Mouse (Mus musculus) left cerebral cortex, adult 11 months (tissue): ENCODE measurements around the gene Slc16a5.

ENCODE experiments used
- DNase-seq: peaks from one replicate; pipeline ENCODE4 v3.0.0; 2022; ENCODE audit warnings: low spot score

The Slc16a5 gene

DNA sequence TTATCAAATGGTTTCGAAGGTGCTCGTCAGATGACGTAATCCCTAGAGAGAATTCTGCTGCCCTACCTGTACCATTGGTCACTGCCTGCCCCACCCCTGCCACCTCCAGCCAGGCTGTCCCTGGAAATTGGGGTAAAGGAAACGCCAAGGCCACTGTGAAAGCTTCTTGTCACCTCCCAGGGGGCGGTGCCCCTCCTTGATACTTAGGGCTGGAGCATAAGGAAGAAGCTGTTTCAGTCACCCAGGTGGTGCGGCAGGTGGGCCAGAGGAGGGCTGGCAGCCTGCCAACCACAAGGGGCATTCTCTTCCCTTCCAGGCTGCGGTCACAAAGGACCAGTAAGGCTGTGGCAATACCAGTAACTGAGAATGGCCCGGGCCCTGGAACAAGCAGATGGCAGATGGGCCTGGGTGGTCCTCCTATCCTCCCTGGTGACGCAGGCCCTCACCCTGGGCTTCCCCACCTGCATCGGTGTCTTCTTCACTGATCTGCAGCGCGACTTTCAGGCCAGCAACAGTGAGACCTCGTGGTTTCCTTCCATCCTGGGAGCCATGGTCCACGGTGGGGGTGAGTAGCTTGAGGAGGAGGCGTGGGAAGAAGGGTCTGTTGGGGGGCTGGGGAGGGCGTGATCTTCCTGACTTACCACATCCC, at the start of gene Slc16a5:
Gene Slc16a5 (plus strand): TSS at position 232 of the 649 bp plus-strand sequence.
- DNase-seq, result no peak

DNA sequence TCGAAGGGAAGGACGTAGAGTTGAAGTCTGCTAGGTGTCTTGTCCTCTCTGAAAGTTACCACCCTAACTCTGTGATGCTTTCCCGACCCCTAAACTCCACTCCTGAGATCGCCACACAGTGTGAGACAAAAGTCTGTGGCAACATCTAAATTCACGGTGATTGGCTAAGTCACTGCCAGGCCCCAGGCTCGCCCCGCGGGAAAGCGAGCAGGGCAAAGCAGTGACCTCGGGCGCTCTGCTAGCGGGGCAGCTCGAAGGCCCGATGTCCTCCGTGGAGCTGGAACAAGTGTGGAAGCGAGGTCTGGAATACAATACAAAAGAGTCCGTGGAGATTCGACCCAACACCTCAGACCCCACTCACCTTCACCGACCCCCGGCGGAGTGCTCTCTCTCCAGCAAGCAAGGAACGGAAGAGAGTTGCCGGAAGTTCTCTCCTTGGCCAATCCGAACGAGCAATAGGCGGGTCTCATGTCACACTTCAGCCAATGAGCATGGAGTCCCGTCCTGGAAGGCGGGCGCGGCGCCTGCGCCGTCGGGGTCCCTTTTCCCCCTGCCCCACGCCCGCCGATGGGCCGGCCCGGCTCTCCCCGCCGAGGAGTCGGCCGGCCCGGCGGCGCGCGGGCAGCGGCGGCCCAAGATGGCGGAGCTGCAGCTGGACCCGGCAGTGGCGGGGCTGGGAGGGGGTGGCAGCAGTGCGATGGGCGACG, 42.6 kb upstream of the Slc16a5 start, which contains the start of the genes Atp5h and Kctd2:
Gene Atp5h (minus strand): TSS at position 432 of the 707 bp plus-strand sequence.
Gene Kctd2 (plus strand): TSS at position 598 of the 707 bp plus-strand sequence.
- DNase-seq, result peak; percentile 92

DNA sequence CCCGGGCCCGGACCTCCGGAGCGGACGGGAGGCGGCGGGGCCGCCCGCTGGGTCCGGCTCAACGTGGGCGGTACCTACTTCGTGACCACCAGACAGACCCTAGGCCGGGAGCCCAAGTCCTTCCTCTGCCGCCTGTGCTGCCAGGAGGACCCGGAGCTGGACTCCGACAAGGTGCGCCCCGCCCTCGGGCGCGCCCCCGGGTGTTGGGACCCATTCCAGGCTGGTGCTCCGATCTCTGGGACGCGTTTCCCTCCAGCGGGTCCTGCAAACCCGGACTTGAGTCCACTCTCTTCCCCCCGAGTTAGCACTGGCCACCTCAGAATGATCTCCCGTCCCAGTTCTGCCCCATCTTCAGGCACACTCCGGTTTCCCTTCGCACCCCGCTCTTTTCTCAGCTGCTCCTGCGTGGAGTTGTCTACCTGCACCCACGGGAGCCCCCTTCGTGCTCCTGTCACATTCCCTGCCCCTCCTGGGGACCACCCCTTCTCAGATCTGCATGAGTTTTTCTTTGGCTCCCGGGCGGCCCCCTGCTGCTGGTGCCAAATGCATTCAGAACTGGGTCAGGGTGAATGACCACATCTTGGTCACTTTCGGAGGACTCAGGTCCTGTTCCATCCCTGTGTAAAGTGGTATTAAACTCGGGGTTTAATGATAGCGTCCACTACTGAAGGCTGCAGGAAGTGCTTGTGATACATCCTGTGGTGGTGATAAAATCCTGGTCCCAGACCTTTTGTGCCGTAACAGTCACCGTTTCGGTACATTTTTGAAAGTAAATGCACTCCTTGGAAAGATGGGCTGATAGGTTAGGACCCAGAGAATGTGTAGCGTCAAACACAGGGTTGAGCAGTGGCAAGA, 41.7 kb upstream of the Slc16a5 start:
- no peak for DNase-seq

DNA sequence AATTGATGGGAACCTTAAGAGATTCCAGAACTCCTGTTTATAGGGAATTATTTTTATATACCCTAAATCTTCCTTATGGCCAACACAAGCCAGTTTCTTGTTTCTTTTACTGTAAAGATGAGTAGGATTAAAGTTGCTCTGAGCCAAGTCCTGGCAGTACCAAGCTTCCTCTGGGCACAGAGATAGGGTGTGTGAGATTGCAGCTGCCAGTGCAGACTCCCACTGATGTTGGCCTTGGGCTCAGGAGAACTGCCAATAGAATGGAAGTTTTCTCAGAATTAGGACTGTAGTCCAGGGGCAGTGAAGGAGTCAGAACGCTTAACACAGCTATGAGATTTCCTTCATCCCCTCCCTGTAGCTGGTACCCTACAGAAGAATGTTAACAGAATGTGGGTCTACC, 40.9 kb upstream of the Slc16a5 start:
- no peak for DNase-seq

DNA sequence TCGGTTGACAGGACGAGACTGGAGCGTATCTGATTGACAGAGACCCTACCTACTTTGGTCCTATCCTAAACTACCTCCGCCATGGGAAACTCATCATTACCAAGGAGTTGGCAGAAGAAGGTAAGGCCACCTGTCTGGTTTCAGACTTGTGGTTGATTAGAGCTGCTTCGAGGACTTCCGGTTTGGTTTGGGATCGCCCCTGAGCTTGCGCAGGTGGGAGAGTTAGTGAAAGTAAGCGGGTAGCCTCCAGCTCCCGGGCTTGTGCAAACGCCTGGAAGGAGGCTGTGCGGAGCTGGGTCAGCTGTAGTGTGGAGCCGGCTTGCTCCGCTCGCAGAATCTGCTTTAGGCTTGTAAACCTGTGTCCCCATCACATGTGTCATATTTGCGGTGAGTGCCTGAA, 40.3 kb upstream of the Slc16a5 start:
- DNase-seq, result no peak

DNA sequence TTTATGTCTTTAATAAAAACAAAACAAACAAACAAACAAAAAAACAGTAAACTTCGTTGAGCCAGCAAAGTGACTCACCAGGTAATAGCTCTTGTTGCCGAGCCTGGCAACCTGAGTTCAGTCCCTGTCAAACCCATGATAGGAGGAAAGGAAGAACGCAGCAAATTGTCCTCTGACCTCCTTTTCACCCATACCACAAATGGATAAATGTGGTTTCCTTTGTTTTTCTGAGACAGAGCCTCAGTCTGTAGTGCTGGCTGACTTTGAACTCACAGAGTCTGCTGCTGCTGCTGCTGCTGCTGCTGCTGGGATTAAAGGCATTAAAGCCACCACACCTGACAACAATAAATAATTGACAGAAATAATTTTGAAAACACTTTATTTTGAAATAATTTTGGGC, 39.2 kb upstream of the Slc16a5 start:
- DNase-seq, result no peak

DNA sequence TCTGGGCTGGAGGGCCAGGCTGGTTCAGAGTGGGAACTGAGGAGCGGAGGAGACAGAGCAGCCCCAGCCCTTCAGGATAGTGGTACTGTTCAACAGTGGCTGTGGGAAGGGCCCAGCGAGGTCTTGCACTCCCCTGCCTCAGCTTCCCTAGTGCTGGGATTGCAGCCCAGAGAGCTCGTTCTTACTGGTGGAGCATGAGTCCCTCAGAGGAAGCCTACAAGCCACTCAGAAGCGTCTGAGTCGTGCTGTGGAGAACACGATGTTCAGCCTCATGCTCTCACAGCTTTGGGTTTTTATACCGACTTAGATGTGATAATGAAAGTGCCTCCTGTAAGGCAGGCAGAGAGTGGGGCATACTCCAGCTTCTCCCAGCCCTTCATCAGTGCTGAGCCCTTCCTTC, 37.6 kb upstream of the Slc16a5 start:
- no peak for DNase-seq

DNA sequence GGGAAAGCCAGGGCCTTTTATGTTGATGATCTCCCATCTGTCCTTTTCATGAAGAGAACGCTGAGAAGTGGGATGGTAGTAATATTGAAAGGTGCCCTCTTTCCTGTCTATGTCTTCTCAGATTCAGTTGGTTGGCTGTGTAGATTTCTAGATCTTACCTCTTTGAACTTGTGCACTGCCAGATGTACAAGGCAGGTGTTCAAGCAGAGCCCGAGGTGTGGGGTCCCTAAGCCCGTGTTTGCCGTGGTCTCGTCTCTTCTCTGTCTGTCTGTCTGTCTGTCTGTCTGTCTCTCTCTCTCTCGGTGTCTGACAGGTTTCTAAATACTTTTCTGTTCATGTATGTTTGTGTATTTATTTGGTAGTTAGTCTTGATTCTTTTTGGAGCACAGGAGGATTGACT, 36.6 kb upstream of the Slc16a5 start:
- DNase-seq, result no peak

DNA sequence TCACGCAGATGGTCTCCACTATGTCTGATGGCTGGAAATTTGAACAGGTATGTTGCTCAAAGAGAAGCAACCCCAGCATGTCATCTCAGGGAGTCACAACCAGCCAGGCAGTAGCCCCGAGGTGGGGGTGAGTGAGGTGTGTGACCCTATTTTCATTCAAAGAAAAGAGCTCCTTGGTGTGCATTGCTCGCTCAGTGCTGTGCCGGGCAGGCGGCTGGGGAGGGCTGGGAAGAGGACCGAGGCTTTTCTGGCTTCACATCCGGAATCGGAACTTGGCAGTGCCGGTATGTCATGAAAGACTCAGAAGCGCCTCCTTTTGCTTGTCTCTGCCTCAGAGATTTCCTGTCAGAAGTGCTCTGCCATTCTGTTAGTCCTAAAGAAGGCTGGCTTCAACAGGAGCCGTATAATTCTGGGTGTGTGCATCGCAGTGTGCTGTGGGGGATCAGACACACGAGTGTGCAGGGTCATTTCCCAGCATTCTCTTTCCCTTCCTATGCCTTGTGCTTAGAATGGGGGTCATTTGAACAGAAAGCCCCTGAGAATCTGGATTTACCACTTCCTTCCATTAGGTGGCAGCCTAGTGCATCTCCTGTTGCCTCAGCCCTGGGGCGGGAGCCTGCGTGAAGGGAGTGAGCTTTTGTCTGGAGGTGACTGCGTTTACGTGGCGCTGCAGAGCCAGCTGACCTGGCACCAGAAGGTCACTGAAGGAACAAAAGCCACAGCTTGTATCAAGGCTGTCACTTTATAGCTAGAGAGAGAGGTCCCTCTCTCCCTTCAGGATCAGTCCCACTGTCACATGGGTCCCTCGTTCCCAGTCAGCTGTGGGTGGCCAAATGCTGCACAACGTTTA, 34.6 kb upstream of the Slc16a5 start:
- DNase-seq, result no peak

DNA sequence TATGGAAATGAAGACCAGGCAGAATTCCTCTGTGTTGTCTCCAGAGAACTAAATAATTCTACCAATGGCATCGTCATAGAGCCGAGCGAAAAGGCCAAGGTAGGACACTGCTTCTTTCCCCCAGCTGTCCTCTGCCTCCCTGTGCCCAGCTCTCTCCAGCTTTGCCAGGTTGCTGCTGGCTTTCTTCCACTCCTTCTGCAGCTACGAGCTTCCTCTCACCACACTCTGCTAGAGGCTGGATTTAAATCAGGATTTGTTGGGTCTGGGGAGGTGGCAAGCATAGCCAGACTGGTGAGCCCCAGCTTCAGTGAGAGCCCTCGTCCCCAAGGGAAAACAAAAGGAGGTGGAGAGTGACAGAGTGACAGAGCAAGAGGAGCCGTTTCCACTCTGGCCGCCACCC, 33.0 kb upstream of the Slc16a5 start:
- DNase-seq, result no peak

DNA sequence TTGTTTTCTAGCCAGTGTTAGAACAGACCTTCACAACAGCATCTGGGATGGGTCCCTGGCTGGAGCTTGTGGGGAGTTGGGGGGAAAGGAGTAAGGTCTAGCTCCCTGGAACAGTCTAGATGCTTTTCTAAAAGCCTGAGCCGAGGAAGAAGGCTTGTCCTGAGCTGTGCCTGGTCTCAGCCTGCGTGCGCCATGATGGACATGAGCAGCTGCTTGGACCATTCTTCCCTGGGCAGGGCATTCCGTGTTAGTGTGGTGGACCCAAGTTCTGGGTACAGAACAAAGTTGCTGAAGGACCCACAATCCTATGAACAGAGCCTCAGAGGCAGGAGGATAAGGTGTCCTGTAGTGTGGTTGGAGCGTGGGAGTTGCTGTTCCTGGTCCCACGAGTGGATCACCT, 31.7 kb upstream of the Slc16a5 start:
- DNase-seq, result no peak

DNA sequence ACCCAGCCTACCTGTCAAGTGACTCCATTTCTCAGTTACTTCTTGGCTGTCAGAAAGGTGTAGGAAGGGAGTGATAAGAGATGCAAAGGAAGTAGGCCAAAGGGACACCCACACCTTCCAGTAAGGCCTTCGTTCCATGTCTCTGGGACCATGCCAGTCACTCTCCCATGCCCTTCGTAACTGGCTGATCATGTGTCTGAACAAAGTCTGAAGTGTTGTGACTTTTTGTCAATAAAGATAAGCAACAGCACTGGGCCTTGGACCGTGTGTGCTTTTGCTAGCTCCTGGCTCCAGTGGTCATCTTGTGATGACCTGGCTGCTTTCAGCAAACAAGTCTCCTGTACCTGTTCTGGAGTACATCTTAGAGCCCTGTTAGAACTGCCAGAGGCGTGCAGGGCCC, 29.5 kb upstream of the Slc16a5 start:
- DNase-seq, result no peak

DNA sequence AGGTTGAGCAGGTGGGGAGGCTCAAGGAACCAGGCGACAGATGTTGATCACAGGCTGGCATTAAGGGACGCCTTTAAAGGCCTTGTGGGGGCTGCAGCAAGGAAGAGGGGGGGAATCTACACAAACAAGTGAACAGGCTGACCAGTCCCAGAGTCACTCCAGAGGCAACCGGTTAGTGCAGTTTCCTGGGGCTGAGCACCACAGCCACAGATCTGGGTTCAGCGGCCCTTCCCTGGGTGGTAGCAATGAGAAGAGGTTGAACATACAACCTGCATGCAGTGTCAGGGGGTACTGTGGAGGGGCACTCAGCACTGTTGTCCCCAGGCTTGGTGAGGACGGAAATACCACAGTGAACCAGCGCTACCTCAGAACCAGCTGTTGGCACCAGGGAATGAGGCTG, 28.9 kb upstream of the Slc16a5 start:
- no peak for DNase-seq

DNA sequence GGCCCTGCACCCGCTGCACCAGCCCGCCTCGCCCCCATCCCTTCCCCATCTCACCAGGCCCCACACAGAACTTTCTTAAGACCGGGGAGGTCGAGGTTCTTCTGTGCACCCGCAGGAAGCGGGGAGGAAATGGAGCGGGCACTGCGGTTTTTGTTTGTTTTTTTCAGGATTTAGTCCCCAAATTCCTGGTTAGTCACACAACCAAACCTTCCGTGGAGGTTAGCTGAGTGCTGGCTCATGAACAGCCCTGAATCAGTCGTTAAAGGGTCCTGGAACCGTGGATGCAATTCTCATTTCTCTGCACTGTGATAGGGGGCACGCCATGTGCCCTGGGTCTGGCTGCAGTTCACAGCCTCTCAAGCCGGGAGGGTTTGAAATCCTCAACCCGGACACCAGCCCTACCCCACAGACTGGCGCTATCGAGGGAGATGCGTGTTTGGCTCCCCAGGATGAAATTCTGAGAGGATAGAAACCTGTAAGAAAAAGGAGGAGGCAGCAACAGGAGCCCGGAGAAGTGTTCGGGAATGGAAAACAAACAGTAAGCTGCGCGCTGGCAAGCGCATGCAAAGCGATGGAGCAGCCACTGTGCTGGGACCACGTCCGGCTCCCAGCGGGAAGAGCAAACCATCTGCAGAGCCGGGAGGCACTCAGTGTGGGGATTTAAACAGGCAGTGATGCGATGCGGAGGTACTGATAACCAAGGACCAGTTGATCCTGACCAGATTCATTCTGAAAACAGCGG, 26.5 kb upstream of the Slc16a5 start:
- DNase-seq, result no peak

DNA sequence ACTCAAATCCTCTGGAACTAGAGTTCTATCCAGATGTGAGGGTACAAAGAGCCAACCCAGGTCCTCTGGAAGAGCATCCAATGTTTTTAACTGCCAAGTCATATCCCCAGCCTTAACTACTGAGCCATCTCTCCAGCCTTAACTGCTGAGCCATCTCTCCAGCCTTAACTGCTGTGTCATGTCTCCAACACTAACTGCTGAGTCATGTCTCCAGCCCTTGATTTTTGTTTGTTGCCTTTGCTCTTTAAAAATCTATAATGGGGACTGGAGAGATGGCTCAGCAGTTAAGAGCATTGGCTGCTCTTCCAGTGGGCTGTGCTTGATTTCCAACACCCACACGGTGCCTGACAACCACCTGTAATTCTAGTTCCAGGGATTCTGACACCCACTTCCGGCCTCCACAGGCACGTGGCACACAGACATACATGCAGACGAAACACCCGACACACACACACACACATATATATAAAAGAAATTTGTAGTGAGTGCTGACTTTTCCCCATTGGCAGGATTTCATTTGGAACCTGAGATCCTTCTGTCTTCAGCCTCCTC, 24.6 kb upstream of the Slc16a5 start:
- DNase-seq, result no peak

DNA sequence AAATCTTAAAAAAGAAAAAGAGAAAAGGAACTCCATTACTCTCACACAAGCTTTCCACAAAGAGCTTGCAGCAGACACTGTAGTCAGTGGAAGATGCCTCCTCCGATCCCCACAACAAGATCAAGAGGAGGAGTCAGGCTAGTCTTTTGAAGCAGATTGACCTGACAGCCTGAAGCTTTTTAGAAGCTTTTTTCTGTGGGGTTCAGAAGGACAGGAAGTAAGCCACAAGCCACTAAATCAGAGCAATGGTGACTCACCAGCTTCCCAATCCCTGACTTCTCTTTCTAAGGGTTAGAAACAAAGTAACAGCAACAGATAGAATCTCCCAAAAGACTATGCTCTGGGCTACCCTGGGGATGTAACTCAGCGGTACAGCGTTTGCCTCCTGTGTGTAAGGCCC, 22.9 kb upstream of the Slc16a5 start:
- no peak for DNase-seq

DNA sequence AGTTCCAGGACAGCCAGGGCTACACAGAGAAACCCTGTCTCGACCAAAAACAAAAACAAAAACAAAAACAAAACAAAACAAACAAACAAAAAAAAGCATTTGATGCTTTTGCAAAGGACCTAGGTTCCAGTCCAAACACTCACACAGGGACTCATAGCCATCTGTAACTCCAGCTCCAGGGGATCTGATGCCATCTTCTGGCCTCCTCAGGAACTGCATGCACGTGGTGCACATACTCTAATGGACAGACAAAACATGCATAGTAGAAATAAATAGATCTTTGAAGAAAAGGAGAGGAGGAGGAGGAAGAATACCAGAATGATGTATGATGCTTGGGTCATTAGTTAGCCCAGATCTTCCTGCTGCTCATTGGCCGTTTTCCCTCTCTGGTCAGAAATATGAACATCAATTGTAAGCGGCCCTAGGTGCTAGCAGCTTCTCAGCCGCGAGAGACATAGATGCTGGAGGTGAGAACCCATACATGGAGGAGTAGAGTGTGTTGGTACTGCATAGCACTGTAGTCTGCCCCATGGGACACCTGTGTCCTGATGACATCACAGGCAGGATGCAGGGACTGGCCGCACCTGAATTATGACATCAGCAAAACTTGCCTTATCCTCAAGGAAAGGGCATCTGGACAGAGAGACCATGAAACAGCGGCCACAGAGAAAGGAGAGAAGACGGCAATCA, 22.2 kb upstream of the Slc16a5 start, which contains the start of gene Trim80:
Gene Trim80 (plus strand): TSS at position 640 of the 690 bp plus-strand sequence.
- no peak for DNase-seq

DNA sequence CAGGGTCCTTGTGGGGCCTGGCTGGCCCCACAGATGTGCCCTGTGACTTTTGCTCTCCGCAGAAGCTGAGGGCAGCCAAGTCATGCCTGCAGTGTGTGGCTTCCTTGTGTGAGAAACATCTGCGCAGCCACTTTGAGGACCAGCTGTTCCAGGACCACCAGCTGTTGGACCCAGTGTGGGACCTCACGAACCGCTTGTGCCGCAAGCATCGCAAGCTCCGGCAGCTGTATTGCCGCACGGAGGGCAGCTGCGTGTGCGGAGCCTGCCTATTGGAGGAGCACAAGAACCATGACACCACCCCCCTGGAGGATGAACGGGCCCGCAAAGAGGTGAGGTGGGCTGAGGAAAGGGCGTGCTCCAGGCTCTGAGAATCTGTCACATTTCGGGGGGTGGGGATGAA, 20.9 kb upstream of the Slc16a5 start:
- no peak for DNase-seq

DNA sequence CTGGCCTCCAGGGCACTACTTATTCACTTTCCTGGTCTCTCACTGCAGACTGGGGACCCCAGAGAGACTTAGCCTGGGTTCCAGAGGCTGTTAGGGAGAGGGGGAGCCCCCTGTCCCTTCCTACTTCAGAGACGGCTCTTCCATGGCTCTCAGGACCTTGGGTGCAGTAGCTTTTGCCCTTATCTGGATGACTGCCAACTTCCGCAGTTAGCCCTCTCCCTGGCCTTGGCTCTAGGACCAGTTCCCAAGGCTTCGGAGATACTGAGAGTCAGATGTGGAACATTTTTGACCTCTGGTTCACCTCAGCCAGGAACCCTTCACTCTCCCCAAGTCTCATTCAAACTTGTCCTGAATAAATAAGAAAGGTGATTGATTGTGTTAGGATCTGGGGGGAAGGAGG, 15.4 kb upstream of the Slc16a5 start:
- no peak for DNase-seq

DNA sequence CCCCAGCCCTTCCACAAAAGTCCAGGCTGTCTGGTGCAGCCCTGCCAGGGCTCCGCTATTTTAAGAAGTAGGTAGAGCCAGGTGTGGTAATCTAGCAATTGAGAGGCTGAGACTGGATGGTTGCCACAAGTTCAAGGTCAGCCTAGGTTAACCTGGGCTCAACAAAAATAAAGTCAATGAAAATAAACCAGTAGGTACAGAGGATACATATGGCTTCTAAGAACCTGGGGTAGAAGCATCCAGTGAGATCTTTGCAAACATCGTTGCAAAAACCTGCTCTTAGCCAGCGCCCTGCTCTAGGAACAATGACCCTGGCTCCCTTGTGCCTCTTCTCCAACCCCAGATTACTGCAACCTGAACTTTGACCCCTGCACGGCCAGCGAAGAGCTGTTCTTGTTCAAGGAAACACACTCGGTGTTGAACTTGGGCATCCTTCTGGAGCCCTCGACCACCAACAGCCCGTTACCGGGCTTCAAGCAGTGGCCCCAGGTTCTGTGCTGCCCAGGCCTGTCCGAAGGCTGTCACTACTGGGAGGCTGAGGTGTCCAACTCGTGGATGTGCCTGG, 14.9 kb upstream of the Slc16a5 start:
- DNase-seq, result no peak
